Mouse (Mus musculus) lung, postnatal 10 days (tissue): Measurements from ENCODE around the gene Slc35b4.

Experiments
- DNase-seq: peaks from one replicate; pipeline ENCODE4 v3.0.0; 2021

Slc35b4 gene

DNA sequence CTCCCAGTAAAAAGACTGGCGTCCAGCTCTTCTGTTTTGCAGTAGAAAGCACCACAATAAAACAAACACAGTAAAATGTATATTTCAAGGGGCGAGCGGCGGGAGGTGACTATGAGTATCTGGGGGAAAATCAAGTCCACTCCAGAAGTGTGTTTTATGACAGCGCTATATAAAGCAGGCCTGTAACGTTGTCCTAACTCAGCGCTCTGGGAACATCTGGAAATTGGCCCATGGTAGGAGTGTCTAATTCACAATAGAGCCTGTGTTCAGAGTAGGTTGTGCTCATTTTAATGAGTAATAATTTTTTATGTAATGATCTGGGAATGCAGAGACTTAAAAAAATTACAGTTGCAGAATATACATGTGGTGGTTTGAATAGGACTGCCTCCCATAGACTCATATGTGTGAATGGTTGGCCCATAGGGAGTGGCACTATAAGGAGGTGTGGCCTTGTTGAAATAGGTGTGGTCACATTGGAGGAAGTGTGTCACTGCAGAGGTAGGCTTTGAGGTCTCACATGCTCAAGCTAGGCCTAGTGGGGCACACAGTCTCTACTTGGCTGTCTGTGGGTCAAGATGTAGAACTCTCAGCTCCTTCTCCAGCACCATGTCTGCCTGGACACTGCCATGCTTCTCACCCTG is 60.0 kb downstream of the Slc35b4 start:
- DNase-seq = no peak

DNA sequence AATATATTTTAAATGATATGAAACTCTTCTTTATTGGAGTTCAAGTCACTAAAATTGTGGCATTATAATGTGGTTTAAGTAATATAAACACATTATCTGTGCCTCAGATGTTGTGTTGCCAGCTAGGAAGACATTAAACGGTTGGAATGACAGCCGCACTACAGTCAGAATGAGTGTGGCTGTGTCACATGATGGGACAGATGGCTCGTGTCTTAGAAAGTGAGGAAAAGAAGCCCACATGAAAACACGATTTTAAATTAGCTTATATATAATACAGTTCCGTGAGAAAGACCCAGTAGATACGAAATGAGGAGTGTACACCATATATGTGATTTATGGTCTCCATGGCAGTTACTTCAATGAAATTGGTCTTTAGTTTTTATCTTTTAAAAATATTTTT is 65.5 kb downstream of the Slc35b4 start:
- DNase-seq = no peak

DNA sequence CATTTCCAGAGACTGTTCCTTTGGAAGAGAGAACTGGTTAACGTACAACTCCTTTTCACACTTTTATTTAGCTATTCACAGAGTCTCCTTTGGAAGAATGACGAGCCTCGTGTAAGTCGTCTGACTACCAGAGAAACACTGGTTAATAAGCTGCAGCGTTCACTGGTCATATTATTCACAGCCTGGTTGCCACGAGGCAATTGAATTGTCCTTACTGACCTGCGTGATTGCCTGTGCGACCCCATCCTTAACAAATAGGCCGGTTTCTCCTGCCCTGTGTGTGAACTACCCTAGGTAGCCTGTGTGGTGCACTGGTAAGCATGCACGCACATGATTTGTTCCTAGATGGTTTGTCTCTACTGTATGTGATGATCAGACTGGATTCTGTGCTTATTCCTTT is 66.3 kb downstream of the Slc35b4 start:
- no peak for DNase-seq
